Mouse (Mus musculus) monocyte, adult 5-6 weeks (primary cell): ENCODE results near the gene AC129217.1. TPM values are rescaled to one million over a fixed set of nuclear protein-coding genes. Genes with fewer than 3 reads are reported as not detected.
A peak's percentile ranks its signal among the peaks of the same experiment; 100 is the strongest.
"Not testable (repeated sequence)": the region's sequence is repeated elsewhere in the genome, so short reads cannot be mapped to it uniquely, and the experiment has no call there.

Experiments
- ATAC-seq: fragments of 153-309, 156-312 bp; replicated peaks from 2 replicates; pipeline ENCODE4 v1.8.0; 2017; ENCODE audit warnings: mild to moderate bottlenecking; ENCODE audit not compliant: low TSS enrichment, insufficient number of reproducible peaks, severe bottlenecking, poor library complexity, low FRiP score
- total RNA-seq: library from RNA; stranded (forward); fragments of 200-1000, 200-491, 200-594 nt; gene quantifications from 3 replicates; pipeline ENCODE4 v1.2.3, GENCODE M21; 2017

The AC129217.1 gene
- total RNA-seq, 1 experiment from 2014 or later, result 54.5 TPM

DNA sequence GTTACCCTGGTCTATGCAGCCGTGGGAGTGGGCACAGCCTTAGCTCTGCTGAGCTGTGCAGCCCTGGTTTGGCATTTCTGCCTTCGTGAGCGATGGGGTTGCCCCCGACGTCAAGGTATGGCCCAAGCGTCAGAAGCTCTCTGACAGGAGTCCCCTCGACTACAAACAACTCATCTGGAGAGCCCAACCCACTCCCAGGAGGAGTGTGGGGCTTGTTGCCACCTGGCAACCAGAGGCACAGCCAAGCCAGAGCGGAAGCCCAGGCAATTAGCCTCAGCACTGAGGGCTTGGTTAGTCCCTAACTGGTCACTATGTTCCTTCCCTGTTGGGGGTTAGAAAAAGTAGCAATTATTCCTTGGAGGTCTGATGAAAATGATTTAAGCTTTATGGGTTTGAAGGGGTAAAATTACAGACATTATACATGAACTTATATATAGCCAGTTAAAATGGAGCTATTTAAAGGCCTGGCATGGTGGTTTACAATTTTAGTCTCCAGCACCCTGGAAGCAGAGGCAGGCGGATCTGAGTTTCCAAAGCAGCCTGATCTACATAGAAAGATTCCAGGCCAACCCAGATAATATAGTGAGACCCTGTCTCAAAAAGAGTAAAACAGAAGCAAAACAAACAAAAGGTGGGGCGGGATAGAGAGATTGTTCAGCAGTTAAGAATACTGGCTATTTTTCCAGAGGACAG, 22.8 kb downstream of the AC129217.1 start:
- no peak for ATAC-seq

DNA sequence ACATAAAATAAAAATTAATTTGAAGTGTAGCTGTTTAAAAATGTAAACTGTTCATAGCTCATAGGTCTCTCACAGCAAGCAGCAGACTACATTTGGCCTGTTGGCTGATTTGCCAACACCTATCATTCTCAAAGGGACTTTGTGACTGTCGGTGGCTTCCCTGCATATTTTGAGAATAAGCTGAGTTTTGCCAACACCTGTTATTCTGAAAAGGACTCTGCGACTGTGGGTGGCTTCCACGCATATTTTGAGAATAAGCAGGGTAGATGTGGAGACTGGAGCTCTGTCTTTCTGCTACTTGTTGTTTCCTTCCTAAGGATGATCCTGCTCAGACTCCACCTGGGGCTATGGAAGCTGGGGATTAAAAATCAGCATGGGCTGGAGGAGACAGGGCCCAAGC, 23.5 kb downstream of the AC129217.1 start:
- no peak for ATAC-seq

DNA sequence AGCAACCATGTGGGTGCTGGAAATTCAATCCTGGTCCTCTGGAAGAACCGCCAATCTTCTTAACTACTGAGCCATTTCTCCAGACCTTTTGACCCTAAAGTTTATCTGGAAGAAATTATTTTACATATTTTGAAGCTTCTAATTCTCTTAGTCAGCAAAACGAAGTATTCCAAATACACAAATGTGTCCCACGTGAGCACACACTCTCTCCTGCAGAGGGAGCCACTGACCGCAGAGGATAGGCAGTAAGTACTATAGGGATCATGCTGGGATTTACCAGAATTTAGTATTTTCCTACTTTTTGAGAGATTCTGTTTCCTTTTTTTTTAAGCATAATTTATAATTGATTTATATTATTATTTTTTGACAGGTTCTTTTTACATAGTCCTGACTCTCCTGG, 28.1 kb downstream of the AC129217.1 start:
- ATAC-seq, result no peak

- ATAC-seq, result no peak
Observed at GRCm38 (mm10) chr19:8859018-8859417, 29.4 kb downstream of the AC129217.1 start.

GRCm38 (mm10) chr19:8864265-8864664, 34.7 kb downstream of the AC129217.1 start:
- no peak for ATAC-seq

DNA sequence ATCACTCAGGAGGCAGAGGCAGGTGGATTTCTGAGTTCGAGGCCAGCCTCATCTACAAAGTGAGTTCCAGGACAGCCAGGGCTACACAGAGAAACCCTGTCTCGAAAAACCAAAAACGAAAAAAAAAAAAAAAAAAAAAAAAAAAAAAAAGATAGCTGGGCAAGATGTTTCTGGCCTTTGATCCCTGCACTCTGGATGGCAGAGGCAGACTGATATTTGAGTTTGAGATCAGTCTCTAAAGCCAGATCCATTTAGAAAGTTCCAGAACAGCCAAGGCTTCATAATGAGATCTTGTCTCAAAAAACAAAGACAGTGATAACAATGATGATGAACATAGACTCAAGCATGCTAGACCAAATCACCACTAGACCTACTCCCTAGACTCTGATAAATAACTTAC, 40.8 kb downstream of the AC129217.1 start:
- not testable (repeated sequence) for ATAC-seq

- ATAC-seq, result no peak
Observed at GRCm38 (mm10) chr19:8870838-8871237, 41.3 kb downstream of the AC129217.1 start.

GRCm38 (mm10) chr19:8871267-8872186, 42.0 kb downstream of the AC129217.1 start, which contains the start of gene Ubxn1:
Ubxn1 (plus strand) TSS chr19:8871496.
- ATAC-seq, result peak; percentile 100

- ATAC-seq, result no peak
Observed at GRCm38 (mm10) chr19:8872266-8872840, 42.8 kb downstream of the AC129217.1 start.

DNA sequence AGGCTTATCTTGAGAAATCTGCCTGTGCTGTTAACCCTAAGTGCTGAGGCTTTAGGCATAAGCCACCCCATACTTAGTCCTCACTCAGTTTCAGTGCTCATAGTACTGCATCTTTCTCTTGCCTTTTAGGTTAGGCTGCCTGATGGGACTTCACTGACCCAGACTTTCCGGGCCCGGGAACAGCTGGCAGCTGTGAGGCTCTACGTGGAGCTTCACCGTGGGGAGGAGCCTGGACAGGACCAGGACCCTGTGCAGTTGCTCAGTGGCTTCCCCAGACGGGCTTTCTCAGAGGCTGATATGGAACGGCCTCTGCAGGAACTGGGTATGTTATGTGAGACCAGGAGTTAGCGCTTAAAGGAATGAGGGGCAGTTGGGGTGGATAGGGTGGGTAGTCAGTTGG, 45.5 kb downstream of the AC129217.1 start:
- ATAC-seq, result no peak

- ATAC-seq, result peak; percentile 98
Observed at GRCm38 (mm10) chr19:8880311-8881033, 50.9 kb downstream of the AC129217.1 start, which contains the start of gene Uqcc3. Uqcc3 (minus strand) TSS chr19:8880923.

DNA sequence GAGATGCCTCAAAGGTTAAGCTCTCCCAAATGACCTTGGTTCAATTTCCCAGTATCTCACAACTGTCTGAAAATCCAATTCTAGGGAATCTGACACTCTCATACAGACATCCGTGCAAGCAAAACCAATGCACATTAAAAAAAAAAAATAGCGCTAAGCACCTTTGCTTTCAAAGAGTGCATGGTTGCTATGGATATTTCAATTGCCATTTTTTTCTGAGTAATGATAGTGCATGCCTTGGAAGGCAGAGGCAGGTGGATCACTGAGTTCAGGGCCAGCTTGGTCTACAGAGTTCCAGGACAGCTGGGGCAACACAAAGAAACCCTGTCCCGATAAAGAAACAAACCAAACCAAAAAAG, 51.4 kb downstream of the AC129217.1 start:
- no peak for ATAC-seq

DNA sequence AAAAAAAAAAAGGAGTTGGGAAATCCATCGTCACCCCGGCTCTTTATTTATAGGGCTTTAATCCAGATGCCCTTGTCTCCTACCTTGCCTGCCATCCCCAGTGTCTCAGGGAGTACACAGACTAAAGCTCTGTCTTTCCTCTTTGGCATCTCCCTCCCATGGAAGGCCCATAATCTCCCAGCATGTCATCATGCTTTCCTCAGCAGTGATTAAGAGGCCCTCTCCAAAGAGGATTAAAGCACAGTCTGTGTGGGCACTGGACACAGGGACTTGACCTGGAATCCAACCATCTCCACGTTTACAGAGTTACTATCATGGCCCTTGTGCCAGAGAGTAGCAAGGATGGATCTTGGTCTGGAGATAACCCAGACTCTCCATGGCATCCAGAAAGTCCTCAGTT, 54.0 kb downstream of the AC129217.1 start, which contains the start of the genes Lbhd1 and Gm49403:
Lbhd1 (plus strand) TSS at position 117 of the 400 bp plus-strand sequence.
Gm49403 (plus strand) TSS at position 315 of the 400 bp plus-strand sequence.
- no peak for ATAC-seq

- no peak for ATAC-seq
Observed at GRCm38 (mm10) chr19:8886916-8887584, 57.5 kb downstream of the AC129217.1 start.

- no peak for ATAC-seq
Observed at GRCm38 (mm10) chr19:8887585-8888463, 58.3 kb downstream of the AC129217.1 start.

DNA sequence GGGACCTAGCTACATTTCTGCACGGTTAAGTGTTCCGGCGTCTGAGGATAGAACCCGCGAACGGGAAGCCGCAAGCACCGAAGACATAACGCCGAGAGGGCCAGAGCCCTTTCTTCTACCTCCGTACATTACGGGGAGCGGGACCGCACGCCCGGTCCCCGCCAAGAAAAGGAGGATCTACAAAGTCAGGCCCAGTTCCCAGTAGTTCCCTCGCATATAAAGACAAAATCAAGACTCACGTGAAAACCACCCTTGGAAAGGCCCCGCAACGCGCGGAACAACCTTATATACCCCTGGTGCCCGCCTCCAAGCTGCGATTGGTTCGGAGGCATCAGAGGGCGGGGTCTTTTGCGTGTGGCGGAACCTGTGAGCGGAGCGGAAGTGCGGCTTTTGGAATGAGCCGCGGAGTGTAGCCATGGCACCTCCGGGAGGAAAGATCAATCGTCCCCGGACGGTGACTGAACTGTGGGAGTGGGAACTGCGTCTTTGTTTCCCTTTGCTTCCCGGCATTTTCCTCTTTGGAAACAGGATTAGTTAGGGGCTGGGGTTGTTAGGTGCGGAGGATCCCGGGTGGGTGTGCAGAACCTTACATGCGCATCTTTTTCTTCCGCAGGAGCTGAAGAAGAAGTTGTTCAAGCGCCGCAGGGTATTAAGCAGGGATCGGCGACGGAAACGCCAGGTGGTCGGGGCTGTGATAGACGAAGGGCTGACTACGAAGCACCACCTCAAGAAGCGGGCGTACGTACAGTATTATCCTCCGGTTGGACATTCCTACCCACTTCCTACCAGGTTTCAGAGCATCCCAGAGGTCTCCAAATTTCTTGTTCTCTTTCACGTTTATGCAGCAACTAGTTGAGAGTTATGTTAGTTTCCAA, 59.2 kb downstream of the AC129217.1 start, which contains the start of the genes 1810009A15Rik and Gm49416:
1810009A15Rik (plus strand) TSS at position 343 of the 875 bp plus-strand sequence.
Gm49416 (plus strand) TSS at position 416 of the 875 bp plus-strand sequence.
- peak; percentile 96 for ATAC-seq
